7 mouse cellular contexts compared by ENCODE assay signal in genomic region chr12:70346139-70347026, GRCm38 (mm10). TPM values are rescaled to one million over a fixed set of nuclear protein-coding genes. Genes with fewer than 3 reads are reported as not detected.
DNase-seq lines count a peak whose midpoint lies in the region; ATAC-seq and TF ChIP-seq lines count a peak whose summit lies in the region.

No protein-coding gene starts in this region.

- no peak for TF ChIP-seq POLR2A in ES-Bruce4 (IDR thresholded peaks at IDR 0.05; ENCODE audit: insufficient read depth, low read length)
- peak; percentile 26; the same call in 1 of the 2 replicates for TF ChIP-seq POLR2A in cortical plate, adult 2 months (IDR thresholded peaks at IDR 0.05; ENCODE audit: extremely low read depth, insufficient read depth, low read length)

- no peak for TF ChIP-seq EP300 in ES-Bruce4 (IDR thresholded peaks at IDR 0.05; ENCODE audit: insufficient read depth, low read depth, low read length)

- peak overlapping the region; percentile 96 for H3K4me2 ChIP-seq in heart, embryonic 15.5 days

- no peaks in the 10 kb centered on the region for H3K9me3 ChIP-seq in ES-Bruce4 (replicated peaks; ENCODE audit: control insufficient read depth, insufficient read depth, low read length, poor library complexity, severe bottlenecking)
- no peaks in the 10 kb centered on the region for H3K9me3 ChIP-seq in heart, embryonic 15.5 days (replicated peaks)

- no peaks in the 10 kb centered on the region for H3K36me3 ChIP-seq in ES-Bruce4 (ENCODE audit: control insufficient read depth, insufficient read depth, low read length, poor library complexity, severe bottlenecking)
- H3K36me3 ChIP-seq in heart, embryonic 15.5 days = no peaks in the 10 kb centered on the region

- H3K9ac ChIP-seq in ES-Bruce4 (ENCODE audit: low read depth, poor library complexity, severe bottlenecking) = no peak overlapping the region
- H3K9ac ChIP-seq in heart, embryonic 15.5 days = peak overlapping the region; percentile 19; the same call in 1 of the 2 replicates

- peak overlapping the region; percentile 59 for H3K4me3 ChIP-seq in ES-Bruce4 (ENCODE audit: low read depth, low read length)
- peak overlapping the region; percentile 86 for H3K4me3 ChIP-seq in cortical plate, adult 2 months (ENCODE audit: insufficient read depth, low read length)
- peak overlapping the region; percentile 67 for H3K4me3 ChIP-seq in heart, embryonic 15.5 days

- no peaks in the 10 kb centered on the region for H3K4me1 ChIP-seq in ES-Bruce4 (ENCODE audit: control insufficient read depth, insufficient read depth, low read length)
- H3K4me1 ChIP-seq in cortical plate, adult 2 months (ENCODE audit: control insufficient read depth, insufficient read depth, low read length) = peaks cover 4% of the 10 kb centered on the region; the same call in 1 of the 2 replicates
- H3K4me1 ChIP-seq in heart, embryonic 15.5 days (replicated peaks) = peaks cover 16% of the 10 kb centered on the region

- H3K27me3 ChIP-seq in ES-Bruce4 (ENCODE audit: control insufficient read depth, insufficient read depth, low read length, poor library complexity, severe bottlenecking) = no peaks in the 10 kb centered on the region; the same call in 1 of the 2 replicates
- H3K27me3 ChIP-seq in heart, embryonic 15.5 days = peaks cover 44% of the 10 kb centered on the region

- no peak overlapping the region for H3K27ac ChIP-seq in ES-Bruce4 (ENCODE audit: insufficient read depth, low read length)
- peak overlapping the region; percentile 72 for H3K27ac ChIP-seq in cortical plate, adult 2 months (ENCODE audit: insufficient read depth, low read length)
- H3K27ac ChIP-seq in heart, embryonic 15.5 days = no peak overlapping the region

- no peak; the same call in 1 of the 2 replicates for ATAC-seq in heart, embryonic 15.5 days (replicated peaks; ENCODE audit: insufficient number of reproducible peaks, insufficient read depth, low FRiP score, low read depth)
- ATAC-seq in megakaryocyte progenitor cell, adult 5-6 weeks (replicated peaks; ENCODE audit: poor library complexity) = peak; percentile 42; the same call in 1 of the 2 replicates

- 2% methylated on average over 59 of the region's 60 CpGs for WGBS in heart, embryonic 15.5 days

- DNase-seq in ZHBTc4 (ENCODE audit: low read depth, low spot score) = peak; percentile 74
- DNase-seq in layer of hippocampus, adult 9-11 months = peak; percentile 73
- peak; percentile 67 to 68 for DNase-seq in right cerebral cortex, postnatal 36 days (ENCODE audit: low spot score in 2 of 2)

- peak; percentile 57 for TF ChIP-seq CTCF in ES-Bruce4 (IDR thresholded peaks at IDR 0.05; ENCODE audit: low read depth, low read length)
- TF ChIP-seq CTCF in cortical plate, adult 2 months (IDR thresholded peaks at IDR 0.05; ENCODE audit: extremely low read depth, insufficient read depth, low read length) = peak; percentile 68

RNA-seq across cellular contexts. Expression of gene Trim9, which starts 1.0 kb away (rescaled TPM):
- polyA plus RNA-seq in ES-Bruce4 (2011; ENCODE audit: insufficient read depth, insufficient read length, low read depth, missing spikeins) = not detected in 2 replicates
- 202 and 211 TPM in 2 replicates for polyA plus RNA-seq in cortical plate, adult 2 months (2012; rRNA removed)
- 0.25 and 0.41 TPM in 2 replicates for polyA plus RNA-seq in heart, embryonic 15.5 days (2015; fragmentation: Nextera tagmentation; extraction: Ambion mirVana)
- 0.17 and 0.30 TPM in 2 replicates for total RNA-seq in megakaryocyte progenitor cell, adult 5-6 weeks (2015)
- 0.29 and 0.30 TPM in 2 replicates for total RNA-seq in megakaryocyte progenitor cell, adult 5-6 weeks (2017)

Comparison
In these comparisons a context has a peak if more than half of its experiments do, and no peak if none do; other contexts are left out.
1. RNA of gene Trim9, which starts 1.0 kb away (polyA plus RNA-seq): 202 to 211 TPM in cortical plate, adult 2 months; 0.25 to 0.41 TPM in heart, embryonic 15.5 days and not detected in ES-Bruce4; every median in the first group is over 100 times any median in the second.
2. Peak in every context shown above with its lines, with median percentiles within 50 percentile points of each other: H3K4me3 ChIP-seq and DNase-seq.